Mouse (Mus musculus) spleen, adult 12 weeks (tissue): ENCODE results near the gene Rbm11.

Source experiments
- DNase-seq: peaks from one replicate; pipeline ENCODE4 v3.0.0; 2022; ENCODE audit warnings: low spot score

Rbm11 gene

DNA sequence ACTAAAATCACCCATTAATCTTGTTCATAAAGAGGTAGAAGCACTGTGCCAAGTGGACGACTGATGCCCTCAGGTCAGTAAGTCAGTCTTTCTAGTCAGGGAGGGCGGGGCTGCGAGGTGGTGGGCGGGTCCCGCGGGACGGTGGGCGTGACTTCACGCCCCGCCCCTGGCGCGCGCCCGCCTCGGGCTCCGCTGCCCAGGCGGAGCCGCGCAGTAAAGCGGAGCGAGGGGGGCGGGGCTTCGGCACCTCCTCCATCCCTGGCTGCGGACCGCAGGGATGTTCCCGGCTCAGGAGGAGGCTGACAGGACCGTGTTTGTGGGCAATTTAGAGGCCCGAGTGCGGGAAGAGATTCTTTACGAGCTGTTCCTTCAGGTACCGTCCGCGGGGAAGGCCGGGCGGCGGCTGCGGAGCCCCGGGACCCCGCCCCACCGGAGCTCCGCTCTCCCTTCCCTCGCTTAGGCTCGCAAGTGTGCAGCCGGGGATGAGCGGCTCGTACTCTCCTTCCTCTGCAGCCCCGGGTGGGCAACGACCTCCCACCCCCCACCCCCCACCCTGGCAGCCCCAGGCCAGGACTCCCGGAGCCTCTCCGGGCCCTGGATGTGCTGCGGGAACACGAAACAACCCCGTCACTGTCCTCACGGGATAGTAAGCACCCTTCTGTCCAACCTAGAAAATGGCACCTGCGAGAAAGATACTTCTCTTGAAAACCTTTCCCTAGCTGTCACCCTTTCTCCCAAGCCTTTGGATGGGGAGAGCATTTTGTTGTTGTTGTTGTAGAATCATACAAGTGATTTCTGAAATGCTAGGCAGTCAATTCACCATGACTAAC lies at the start of gene Rbm11:
Gene Rbm11, plus strand, starts transcription at position 174 of the 830 bp plus-strand sequence.
- DNase-seq: peak; percentile 59

DNA sequence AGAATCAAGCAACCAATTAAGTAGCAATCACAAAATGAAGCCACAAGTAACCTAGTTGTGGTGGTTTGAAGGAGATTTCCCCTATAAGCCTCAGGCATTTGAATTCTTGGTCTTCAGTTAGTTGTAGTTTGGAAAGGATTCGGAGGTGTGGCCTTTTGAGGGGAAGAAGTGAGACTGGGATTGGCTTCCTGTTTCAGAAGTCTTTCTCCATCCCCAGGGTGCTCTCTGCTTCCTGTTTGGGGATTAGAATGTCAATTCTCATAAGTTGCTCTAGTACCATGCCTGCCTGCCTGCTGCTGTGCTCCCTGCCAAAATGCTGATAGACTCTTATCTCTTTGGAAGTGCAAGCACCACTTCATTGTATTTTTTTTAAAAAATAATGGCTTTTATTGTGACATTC lies 47.3 kb upstream of the Rbm11 start:
- DNase-seq: no peak

DNA sequence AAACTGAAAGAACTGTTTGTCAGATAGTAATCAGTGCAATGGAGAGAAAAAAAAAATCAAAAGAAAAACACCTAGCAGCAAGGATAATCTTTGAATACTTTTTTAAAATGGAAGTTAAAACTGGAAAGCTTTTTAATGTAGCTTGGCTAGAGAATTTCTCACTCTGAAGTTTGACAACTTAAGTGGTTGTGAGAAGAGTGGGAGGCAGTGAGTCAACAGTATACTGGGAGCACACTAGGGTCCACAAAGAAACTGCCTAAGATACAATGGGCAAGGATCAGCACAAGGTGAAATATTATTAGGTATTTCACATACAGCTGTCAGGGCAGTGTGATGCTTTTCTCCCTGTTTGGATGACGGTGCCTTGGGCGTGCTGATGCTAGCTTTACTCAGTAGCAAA lies 29.7 kb upstream of the Rbm11 start:
- DNase-seq: no peak

DNA sequence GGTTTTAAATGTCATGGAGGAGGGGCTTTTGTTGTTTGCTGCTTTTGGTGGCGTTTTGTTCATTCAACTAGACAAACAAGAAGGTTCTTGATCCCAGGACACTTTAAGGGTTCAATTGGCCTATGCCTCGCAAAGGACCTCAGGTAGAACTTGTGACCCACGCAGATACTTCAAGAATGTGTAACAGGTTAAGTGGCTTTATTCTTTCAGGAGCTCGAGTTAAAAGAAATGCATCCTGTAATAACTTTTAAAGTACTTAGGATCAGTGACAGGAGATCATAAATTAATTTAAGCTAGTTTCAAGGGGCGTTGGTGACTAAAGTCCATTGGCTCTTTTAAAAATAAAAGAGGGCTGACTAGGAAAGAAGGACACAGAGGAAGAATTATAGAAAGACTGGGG lies 10.4 kb upstream of the Rbm11 start:
- no peak for DNase-seq

DNA sequence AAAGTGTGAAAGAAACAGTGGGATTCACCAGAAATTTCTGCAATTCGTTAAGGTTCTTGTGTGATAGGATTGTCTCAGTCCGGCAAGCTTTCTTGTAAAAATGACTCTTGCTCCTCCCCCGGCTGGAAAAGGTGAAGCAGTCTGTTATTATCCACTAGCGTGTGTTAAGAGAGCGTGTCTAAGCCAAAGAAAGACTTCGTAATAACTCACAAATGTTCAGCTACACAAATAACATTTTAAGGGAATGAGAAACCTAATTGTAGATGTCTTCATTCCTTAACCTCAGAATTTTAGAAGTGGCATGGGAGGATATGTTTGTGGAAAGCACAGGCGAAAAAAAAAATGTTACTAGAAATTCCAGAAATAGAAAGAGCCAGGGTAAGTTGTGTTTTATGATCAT lies 6.7 kb upstream of the Rbm11 start, which contains the start of gene Lipi:
Gene Lipi, minus strand, starts transcription at position 101 of the 400 bp plus-strand sequence.
- no peak for DNase-seq

DNA sequence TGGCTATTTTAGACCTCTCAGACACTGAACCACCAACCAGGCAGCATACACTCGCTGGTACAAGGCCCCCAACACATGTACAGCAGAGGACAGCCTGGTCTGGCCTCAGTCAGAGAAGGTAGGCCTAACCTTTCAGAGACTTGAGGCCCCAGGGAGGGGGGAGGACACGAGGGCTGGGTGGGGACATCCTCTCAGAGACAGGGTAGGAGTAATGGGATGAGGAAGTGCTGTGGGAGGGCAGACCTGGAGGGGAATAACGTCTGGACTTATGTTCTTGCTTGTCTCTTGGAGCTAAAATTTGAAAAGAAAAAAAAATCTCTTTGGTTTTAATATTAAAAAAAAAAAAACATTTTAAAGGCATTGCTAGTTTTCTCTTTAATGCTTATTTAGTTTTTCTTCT lies 6.2 kb upstream of the Rbm11 start:
- no peak for DNase-seq

DNA sequence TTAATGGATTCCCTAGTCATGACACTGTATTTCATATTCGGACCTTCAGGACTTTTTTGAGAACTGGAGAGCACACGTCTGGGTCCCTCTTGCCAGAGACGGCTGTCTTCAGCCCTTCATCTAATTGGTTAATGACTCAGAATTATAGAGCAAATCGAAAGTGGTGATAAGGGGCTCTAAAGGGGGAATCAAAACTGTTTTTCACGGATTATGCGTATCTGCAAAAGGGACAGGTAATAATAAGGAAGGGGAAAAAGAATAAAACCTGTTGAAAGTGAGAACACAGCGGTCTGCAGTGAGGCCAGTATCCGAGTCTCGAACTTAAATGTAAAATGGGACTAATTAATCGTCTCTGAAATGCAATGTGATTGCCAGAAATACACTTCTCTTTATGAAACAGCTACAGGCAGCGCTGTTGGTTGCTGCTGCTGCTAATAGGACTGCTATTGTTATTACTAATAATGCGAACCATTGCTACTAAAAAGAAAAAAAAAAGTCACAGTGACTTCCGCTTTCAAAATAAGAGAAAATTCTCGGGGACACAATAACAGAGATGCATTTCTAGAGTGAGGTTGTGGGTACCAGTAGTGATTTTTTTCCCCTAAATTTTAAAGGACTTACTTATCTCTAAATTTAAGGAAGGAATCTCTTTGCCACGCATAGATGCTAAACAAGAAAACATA lies 998 bp downstream of the Rbm11 start:
- DNase-seq: no peak

DNA sequence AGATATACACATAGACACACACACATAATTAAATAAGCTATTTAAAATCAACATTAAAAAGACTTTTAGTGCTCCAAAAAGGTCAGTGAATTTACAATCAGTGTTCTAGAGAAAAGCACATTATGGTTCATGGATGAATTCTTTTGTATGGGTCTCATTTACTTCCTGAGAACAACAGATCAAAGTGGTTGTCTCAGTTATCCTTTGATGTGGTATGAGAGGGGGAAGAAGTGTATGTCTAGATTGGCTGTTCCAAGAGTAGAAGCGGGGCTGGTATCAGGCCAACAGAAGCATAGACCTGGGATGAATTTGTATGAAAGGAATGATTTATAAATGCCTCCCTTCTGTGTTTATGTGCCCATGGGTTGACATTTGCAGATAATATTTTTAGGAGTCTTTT lies 13.8 kb downstream of the Rbm11 start:
- DNase-seq: no peak

DNA sequence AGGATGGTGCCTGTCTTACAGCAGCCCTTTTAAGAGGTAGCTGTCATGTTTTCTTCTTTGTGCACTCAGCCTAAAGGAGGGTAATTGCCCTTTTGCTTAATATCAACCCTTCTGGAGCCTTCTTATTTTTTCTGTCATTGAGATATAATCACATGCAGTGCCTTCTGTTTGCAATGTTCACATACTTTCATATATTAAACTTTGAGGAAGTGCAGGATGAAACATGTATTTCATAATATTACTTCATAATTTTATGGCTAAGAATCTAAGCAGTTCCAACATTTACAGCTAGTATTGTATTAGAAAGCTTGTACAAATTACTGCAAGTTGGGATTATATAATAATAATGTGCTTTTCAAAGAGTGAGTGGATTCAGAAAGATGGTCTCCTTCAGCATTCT lies 19.9 kb downstream of the Rbm11 start:
- DNase-seq: no peak

DNA sequence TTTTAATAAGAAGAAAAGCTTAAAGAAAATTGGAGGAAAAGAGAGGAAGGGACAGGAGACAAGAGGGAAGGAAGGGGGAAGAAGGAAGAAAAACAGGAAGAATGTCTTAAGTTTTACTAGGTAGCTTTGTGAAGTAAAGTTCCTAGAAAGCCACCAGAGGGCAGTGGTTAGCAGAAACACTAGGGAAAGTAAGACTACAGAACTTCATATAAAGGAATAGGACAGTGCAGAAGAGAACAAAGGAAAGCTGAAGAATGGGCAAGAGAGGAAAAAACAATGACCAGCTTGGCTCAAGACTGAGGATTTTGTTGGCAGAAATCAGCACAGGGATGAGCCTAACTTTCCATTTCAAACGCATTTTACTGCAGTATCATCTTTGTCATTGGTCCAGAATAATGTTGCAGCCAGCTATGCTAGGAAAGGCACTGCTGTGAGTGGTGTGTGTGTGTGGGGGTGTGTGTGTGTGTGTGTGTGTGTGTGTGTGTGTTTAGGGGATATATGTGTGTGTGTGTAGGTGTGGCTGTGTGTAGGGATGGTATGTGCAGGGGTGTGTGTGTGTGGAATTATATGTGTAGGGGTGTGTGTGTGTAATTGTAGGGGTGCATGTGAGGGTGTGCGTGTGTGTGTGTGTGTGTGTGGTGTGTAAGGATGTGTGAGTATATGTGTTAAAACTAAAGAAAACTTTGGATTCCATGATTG lies 25.2 kb downstream of the Rbm11 start:
- DNase-seq: no peak

DNA sequence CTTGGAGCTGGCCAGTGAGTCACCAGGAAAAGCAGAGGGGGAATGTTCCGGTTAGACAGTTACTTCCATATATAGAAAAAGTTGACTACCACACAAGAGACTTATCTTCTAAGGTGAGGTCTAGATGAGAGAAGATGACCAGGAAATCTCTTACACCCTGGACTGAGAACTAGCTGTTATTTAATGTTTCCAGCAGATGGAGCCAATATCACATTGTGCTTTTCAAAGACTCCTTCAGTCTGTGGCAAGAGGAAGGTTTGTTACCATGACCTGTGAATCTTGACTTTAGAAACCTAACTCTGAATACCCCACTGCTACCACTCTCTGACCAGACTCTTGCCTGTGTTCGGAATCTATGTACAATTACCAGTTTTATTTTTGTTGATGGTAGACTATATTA lies 35.2 kb downstream of the Rbm11 start:
- no peak for DNase-seq
